Mouse (Mus musculus) adrenal gland, postnatal 10 days (tissue): ENCODE measurements around the gene Gna12. TPM values are rescaled to one million over a fixed set of nuclear protein-coding genes. Genes with fewer than 3 reads are reported as not detected.

Experiments
- DNase-seq: peaks from one replicate; pipeline ENCODE4 v3.0.0; 2021; ENCODE audit warnings: mixed read lengths
- long read RNA-seq, 2 experiments: library from polyadenylated mRNA; stranded (forward); transcript quantifications; one replicate each; pipeline ENCODE4 v2.0.0; 2021
- total RNA-seq, 2 experiments: library from RNA; stranded (reverse); gene quantifications; 2 replicates each; pipeline ENCODE4 v1.2.3; 2021

Gene Gna12
- 100 to 1,000 TPM; 113 to 121 TPM for total RNA-seq
- long read RNA-seq, experiment 1, transcript Gna12-201 (4 exons, 3,416 nt): major isoform, 59 of 137 reads
- long read RNA-seq, experiment 1, partial matches to known transcripts: 11 of 137 reads
- long read RNA-seq, experiment 1, other reads (novel, unspliced or antisense): 66 of 137 reads
- long read RNA-seq, experiment 2, transcript Gna12-201 (4 exons, 3,416 nt): major isoform, 146 of 175 reads
- long read RNA-seq, experiment 2, partial matches to known transcripts: 7 of 175 reads
- long read RNA-seq, experiment 2, other reads (novel, unspliced or antisense): 22 of 175 reads

- DNase-seq: peak; percentile 96
Observed at GRCm38 (mm10) chr5:140830314-140831063, at the start of gene Gna12. TSS of gene Gna12 (minus strand) at chr5:140830431.

DNA sequence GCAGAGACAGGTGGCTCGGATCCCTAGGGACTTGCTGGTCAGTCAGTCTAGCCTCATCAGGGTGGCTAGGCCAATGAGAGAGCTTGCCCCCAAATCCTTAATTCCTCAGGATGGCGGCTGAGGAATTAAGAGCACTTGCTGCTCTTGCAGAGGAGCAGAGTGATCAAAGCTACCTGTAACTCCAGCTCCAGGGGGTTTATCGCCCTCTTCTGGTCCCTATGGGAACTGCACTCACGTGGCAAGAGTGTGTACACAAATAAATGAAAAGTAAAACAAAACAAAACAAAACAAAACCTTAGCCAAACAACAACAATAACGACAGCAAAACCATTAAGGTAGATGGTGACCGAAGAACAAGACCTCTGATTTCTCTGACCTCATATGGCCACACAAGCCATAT lies 48.4 kb upstream of the Gna12 start:
- DNase-seq: no peak

GRCm38 (mm10) chr5:140873736-140874307 lies 43.6 kb upstream of the Gna12 start:
- no peak for DNase-seq

DNA sequence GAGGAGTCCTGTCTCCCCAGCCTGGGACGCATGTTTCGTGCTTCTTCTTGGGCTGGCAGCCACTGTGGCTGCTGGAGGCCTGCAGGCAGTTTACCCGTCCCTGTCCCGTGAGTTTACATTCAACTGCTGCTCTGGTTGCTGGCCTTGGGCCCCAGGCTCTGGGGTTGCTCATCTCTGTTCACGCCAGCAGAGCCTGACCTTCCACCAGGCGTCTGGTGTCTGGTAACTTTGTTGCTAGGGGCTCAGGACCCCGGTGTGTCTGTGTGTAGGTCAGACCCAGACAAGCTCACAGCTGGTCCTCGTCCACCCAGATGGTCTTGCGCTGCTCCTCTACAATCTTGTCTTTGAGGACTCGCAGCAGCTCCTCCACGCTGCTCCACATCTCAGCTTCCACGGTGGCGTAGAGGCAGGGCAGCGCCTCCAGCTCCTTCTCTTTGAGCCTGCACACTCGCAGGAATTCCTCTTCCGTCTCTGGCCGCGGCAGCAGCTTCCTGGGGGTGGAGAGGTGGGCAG lies 42.9 kb upstream of the Gna12 start:
- DNase-seq: peak; percentile 43

GRCm38 (mm10) chr5:140872532-140873038 lies 42.4 kb upstream of the Gna12 start:
- DNase-seq: no peak

DNA sequence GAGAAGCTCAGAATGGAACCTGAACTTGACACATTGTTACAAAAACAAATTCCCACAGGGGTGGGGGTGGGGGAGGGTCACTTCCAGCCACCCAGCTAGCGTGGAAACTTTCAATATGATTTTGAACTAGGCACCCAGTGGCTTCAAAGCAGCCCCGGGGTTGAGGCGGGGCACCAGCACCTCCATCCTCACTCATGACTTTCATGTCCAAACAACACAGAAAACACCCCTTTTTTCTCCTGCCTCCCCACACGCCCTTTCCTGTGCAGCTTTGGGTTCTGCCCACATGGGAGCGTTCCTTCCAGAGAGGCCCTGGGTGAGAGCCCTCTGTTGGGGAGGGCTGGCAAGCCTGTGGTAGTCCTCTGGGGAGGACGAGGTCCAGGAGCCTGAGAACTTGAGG lies 41.0 kb upstream of the Gna12 start:
- no peak for DNase-seq

DNA sequence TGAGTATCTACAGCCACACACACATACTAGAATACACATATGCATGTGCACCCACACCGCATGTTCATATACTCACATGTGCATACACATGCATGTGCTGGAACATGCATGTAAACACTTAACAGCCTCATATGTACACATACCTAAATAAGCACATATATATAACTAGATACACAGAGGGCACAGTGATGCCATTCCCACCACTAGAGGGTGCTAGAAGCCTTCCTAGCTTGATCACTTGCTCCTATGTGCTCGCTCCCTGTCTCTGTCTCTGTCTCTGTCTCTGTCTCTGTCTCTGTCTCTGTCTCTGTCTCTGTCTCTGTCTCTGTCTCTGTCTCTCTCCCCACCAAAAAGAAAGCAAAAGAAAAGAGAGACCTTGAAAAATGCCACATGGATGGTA lies 38.8 kb upstream of the Gna12 start:
- DNase-seq: peak; percentile 76

DNA sequence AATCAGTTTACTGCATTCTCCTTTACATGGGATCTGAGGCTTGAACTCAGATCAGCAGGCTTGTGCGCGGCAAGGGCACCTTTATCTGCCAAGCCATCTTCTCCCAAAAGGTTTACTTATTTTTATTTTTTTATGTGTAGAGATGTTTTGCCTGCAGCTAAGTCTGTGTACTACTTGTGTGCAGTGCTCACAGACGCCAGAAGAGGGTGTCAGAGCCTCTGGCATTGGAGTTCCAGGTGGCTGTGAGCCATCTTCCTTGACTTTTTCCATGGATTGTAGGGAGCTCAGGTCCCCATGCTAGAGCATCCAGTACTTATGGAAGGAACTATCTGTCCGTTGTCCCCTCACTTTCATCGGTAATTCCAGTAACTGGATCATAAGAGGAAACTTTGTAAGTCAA lies 29.5 kb upstream of the Gna12 start:
- DNase-seq: no peak

GRCm38 (mm10) chr5:140858335-140858734 lies 28.1 kb upstream of the Gna12 start:
- DNase-seq: no peak

- no peak for DNase-seq
Observed at GRCm38 (mm10) chr5:140857432-140858154, 27.4 kb upstream of the Gna12 start.

- no peak for DNase-seq
Observed at GRCm38 (mm10) chr5:140855909-140856530, 25.8 kb upstream of the Gna12 start.

DNA sequence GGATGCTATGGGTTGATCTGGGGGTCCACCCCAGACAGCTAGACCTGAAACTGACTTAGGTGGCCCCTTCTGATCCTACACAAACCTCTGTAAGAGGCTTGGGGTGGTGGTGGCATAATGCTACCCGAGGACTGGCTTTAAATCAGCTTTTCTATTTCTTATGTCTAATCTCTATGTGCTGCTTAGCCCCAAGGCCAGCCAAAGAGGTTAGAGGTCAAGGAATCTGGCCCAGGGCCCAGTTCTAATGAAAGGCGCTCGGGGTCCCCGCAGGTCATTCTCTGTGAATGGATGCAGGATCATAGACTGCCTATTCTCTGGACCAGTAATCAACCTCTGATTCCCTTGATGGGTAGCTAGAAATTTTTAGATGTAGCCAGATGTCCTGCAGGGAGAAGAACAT lies 24.5 kb upstream of the Gna12 start:
- peak; percentile 41 for DNase-seq

- DNase-seq: peak; percentile 26
Observed at GRCm38 (mm10) chr5:140853723-140854122, 23.5 kb upstream of the Gna12 start.

GRCm38 (mm10) chr5:140852435-140852996 lies 22.3 kb upstream of the Gna12 start:
- DNase-seq: no peak

DNA sequence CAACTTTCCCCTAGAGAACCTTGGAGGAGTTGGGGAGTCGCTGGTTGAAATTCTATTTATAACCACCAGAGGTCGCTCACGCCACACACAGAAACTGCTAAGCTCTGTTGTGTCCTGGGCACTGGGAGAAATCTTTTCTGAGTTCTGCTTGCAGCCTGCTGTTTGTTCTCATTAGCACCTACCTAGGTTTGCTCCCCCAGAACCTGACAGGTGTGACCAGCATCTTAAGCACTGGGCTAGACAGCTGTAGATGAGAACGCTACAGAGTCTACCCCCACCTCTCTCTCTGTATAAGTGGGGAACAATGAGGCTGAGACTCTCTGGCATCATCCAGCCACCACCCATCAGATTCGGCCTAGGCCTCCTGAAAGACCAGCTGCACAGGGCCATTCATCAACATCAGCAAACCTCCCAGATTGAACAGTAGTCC lies 17.1 kb upstream of the Gna12 start:
- peak; percentile 45 for DNase-seq

- DNase-seq: no peak
Observed at GRCm38 (mm10) chr5:140841942-140842341, 11.7 kb upstream of the Gna12 start.

- no peak for DNase-seq
Observed at GRCm38 (mm10) chr5:140831064-140831431, 817 bp upstream of the Gna12 start.

DNA sequence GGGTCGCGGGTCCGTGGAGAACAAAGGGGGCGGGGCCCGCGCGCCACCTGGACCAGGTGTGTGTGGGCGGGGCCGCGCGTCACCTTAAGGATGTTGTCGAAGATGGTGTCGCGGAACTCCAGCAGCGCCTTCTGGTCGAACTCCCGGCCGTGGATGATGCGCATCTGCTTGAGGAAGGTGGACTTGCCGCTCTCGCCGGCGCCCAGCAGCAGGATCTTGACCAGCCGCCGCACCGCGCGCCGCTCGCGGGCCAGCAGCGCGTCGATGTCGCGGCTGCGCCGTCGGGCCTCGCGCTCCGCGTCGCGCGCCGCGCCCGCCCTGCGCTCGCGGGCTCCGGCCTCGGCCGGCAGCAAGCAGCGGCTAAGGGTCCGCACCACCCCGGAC lies 328 bp downstream of the Gna12 start:
- peak; percentile 59 for DNase-seq

GRCm38 (mm10) chr5:140829081-140829910 lies 935 bp downstream of the Gna12 start:
- DNase-seq: peak; percentile 63

GRCm38 (mm10) chr5:140828363-140828762 lies 1.9 kb downstream of the Gna12 start:
- peak; percentile 3 for DNase-seq

GRCm38 (mm10) chr5:140827896-140828295 lies 2.3 kb downstream of the Gna12 start:
- DNase-seq: peak; percentile 53
